Mouse (Mus musculus) neural tube, embryonic 11.5 days (tissue): ENCODE measurements at regions not wholly inside any gene's neighbourhood (a gene's known extent, or its start where the extent isn't known, plus 50 kb on each side); places are given as distances from the start of the nearest gene placed in this dataset.

ENCODE experiments used
- ATAC-seq: fragments of 200-750 bp; cut with Nextera tagmentation; 2 replicates; pipeline ENCODE4 v1.8.0; 2017; ENCODE audit warnings: moderate number of reproducible peaks, mild to moderate bottlenecking, moderate TSS enrichment, moderate library complexity; ENCODE audit not compliant: insufficient read depth, low FRiP score, low TSS enrichment
- DNase-seq: peaks from one replicate; pipeline ENCODE4 v3.0.0-alpha.2; 2015; ENCODE audit warnings: low spot score
- H3K27ac ChIP-seq: fragments of 300-500 bp; sonication (generic); 2 replicates; pipeline ENCODE4 v1.5.1; 2014; ENCODE audit warnings: low read depth, mild to moderate bottlenecking, low read length
- H3K27me3 ChIP-seq: fragments of 300-500 bp; sonication (generic); 2 replicates; pipeline ENCODE4 v1.6.1; 2014; ENCODE audit warnings: mild to moderate bottlenecking, low read length, mixed read lengths; ENCODE audit not compliant: control insufficient read depth, insufficient read depth
- H3K36me3 ChIP-seq: fragments of 300-500 bp; sonication (generic); 2 replicates; pipeline ENCODE4 v1.6.1; 2014; ENCODE audit warnings: mild to moderate bottlenecking, low read length, moderate library complexity, mixed read lengths; ENCODE audit not compliant: control insufficient read depth, insufficient read depth
- H3K4me1 ChIP-seq: fragments of 300-500 bp; sonication (generic); 2 replicates; pipeline ENCODE4 v1.6.1; 2014; ENCODE audit warnings: low read length, mixed read lengths; ENCODE audit not compliant: control insufficient read depth, insufficient read depth
- H3K4me2 ChIP-seq: fragments of 300-500 bp; sonication (generic); 2 replicates; pipeline ENCODE4 v1.6.1; 2014; ENCODE audit warnings: low read depth, mild to moderate bottlenecking, moderate library complexity
- H3K4me3 ChIP-seq: fragments of 300-500 bp; sonication (generic); 2 replicates; pipeline ENCODE4 v1.5.1; 2014; ENCODE audit warnings: low read depth, low read length
- H3K9ac ChIP-seq: fragments of 300-500 bp; sonication (generic); 2 replicates; pipeline ENCODE4 v1.6.1; 2014; ENCODE audit warnings: mild to moderate bottlenecking, low read length
- H3K9me3 ChIP-seq: fragments of 300-500 bp; sonication (generic); 2 replicates; pipeline ENCODE4 v1.6.1; 2016; ENCODE audit warnings: low read length; ENCODE audit not compliant: control insufficient read depth
- WGBS: fragments of 180-500 bp; shearing (Covaris S2); extraction: QIAGEN DNeasy Blood & Tissue Kit; methylation state at CpG from one replicate; pipeline ENCODE4 v1.1.7; 2014; 5-methylcytosine and 5-hydroxymethylcytosine counted together

DNA sequence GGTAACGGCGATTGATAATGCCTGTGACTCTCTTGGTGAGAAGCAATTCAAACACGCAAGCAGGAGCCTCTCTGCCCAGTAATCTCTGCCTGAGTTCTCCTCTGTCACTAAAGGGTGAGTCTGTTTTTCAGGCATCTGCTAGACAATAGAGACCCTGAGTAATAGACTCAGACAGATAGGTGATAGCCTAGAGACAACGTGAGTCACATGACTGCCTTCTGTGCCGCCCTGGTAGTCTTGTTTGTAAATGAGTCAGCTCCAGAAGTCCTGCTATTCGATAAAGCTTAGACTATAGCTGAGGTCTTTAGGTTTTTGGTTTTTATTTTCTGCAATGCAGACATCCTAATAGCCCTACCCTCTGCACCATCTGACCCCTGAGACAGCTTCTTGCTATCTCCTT, 126.9 kb downstream of the Gm9376 start:
- 61% methylated on average over 6 of the region's 6 CpGs for WGBS
- ATAC-seq (no peak), DNase-seq (no peak)

DNA sequence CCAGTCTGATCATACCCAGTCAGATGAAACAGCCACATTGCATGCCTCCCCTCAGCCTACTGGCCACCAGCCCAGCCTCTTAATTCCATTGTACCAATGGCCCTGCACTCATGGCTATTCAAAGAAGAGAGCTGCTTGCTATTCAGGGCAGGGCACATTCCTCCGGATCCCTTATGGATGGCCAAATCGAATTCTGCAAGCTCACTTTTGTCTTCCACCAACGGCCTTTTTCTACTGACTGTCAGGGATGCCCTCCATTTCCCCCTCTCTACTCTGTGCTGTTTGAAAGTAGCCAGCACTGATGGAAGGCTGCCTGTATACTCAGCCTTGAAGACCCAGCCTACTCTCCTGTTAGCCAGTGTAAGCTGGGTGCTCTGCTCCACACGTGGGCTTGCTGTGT, 147.5 kb downstream of the Gm9376 start:
- Histone ChIP-seq H3K9me3 (no peaks in the 10 kb centered on the region), H3K9ac (no peak overlapping the region), H3K36me3 (no peaks in the 10 kb centered on the region), H3K27me3 (peaks cover 3% of the 10 kb centered on the region; the same call in 1 of the 2 replicates), H3K4me3 (no peak overlapping the region), H3K27ac (no peak overlapping the region), H3K4me2 (no peak overlapping the region), H3K4me1 (no peaks in the 10 kb centered on the region; the same call in 1 of the 2 replicates)
- DNase-seq (no peak), ATAC-seq (no peak)
- WGBS = 39% methylated on average over 4 of the region's 4 CpGs

More for the DNA sequence above, 126.9 kb downstream of the Gm9376 start:
- Histone ChIP-seq H3K9me3 (no peaks in the 10 kb centered on the region), H3K9ac (no peak overlapping the region), H3K4me1 (no peaks in the 10 kb centered on the region), H3K27ac (no peak overlapping the region), H3K27me3 (no peaks in the 10 kb centered on the region), H3K4me3 (no peak overlapping the region), H3K4me2 (no peak overlapping the region), H3K36me3 (no peaks in the 10 kb centered on the region)

DNA sequence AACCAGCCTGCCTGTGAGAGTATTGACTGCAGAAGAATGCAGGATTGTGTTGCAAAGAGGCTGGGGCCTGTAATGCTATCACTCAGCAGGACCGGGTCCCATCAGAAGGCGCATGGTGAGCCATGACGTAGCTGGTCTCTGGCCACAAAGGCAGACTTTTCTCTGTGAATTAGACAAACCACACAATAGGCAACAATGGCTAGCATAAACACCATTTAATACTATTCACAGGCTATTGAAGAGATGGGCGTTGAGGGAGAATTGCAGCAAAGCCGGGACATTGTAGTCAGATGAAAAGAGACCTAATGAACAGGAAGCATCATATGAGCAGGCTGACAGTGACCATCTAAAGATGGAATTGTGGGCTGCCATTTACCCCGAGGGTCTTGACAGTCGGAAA, 149.4 kb downstream of the Gm9376 start:
- ATAC-seq = peak; percentile 85
- H3K4me3 ChIP-seq = no peak overlapping the region
- peak; percentile 45 for DNase-seq

DNA sequence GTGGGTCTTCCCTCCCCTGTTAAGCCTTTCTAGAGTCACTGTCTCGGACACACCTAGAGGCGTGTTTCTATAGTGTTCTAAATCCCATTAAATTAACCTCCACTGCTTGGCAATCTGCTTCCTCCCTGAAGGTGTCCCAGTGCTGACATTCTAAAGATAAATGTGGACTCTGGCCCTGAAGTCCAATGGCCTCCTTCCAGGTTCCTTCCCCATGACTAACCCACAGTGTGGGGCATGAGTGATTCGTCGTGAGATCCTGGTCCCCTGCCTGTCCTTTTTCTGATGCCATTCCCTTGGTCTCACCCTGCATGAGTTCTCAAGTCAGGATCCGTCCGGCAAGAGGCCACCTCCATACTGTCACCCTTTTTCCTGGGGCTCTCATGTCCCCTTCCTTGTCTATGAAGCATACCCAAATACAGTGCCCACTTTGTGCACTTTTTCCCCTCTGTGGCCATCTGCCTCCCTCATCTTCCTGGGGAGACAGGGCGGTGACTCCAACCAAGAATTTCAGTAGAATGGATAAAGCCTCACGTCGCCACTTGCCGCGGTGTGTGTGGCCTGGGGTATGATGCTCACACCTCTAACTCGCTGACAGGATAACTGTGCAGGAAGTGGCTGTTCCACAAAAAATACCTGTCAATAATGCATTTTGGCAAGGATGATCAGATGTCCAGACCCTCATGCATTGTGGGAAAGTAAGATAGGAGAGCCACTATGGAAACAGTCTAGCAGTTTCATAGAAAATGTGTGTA, 152.9 kb downstream of the Gm9376 start:
- Histone ChIP-seq H3K4me2 (no peak overlapping the region), H3K27ac (no peak overlapping the region), H3K9ac (no peak overlapping the region), H3K4me3 (no peak overlapping the region), H3K27me3 (peaks cover 3% of the 10 kb centered on the region; the same call in 1 of the 2 replicates), H3K9me3 (no peaks in the 10 kb centered on the region), H3K4me1 (peaks cover 5% of the 10 kb centered on the region; the same call in 1 of the 2 replicates), H3K36me3 (no peaks in the 10 kb centered on the region)
- 93% methylated on average over 12 of the region's 12 CpGs for WGBS
- DNase-seq = no peak
- ATAC-seq = no peak

More for the DNA sequence above, 149.4 kb downstream of the Gm9376 start:
- Histone ChIP-seq H3K36me3 (no peaks in the 10 kb centered on the region), H3K9me3 (no peaks in the 10 kb centered on the region), H3K4me1 (no peaks in the 10 kb centered on the region; the same call in 1 of the 2 replicates), H3K27me3 (peaks cover 3% of the 10 kb centered on the region; the same call in 1 of the 2 replicates), H3K4me2 (no peak overlapping the region), H3K27ac (no peak overlapping the region), H3K9ac (no peak overlapping the region)
- 24% methylated on average over 7 of the region's 7 CpGs for WGBS

DNA sequence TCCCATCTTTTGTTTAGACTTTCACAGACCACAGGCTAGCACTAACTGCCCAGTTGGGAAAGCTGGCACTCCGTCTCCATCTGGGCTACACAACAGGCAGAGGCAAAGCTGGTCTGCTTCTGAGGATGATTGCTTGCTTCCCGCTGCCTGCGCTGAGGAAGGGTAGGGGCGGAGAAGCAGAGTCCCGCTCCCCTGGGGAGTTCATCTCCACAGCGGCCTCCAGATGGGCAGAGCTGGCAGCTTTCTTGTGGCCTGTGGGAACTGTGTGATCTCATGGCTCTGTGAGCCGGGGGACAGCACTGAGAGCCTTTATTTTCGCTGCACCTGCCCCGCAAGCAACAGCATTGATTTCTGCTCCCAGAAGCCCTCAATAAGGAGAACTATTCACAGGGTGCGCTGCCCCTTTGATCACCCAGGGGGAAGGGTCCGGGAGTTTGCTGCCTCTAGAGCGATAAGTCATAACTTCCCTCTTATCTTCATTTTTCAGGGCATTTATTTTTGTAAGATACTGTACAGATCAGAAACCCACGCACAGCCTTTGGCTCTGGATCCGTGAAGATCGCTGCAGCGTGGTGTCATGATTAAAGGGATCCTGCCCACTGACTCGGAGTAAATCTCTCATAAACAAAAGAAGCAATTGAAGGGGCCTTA, 155.7 kb downstream of the Gm9376 start:
- no peaks in the 10 kb centered on the region for H3K36me3 ChIP-seq
- DNase-seq (peak; percentile 74), ATAC-seq (peak; percentile 84)
- no peaks in the 10 kb centered on the region for H3K27me3 ChIP-seq
- under 1% methylated on average over 17 of the region's 17 CpGs for WGBS
- peak overlapping the region; percentile 44 for H3K9ac ChIP-seq
- peak overlapping the region; percentile 48 for H3K4me2 ChIP-seq
- H3K4me3 ChIP-seq = peak overlapping the region; percentile 22
- H3K9me3 ChIP-seq = no peaks in the 10 kb centered on the region
- H3K4me1 ChIP-seq = peaks cover 5% of the 10 kb centered on the region; the same call in 1 of the 2 replicates
- H3K27ac ChIP-seq = peak overlapping the region; percentile 63; the same call in 1 of the 2 replicates

DNA sequence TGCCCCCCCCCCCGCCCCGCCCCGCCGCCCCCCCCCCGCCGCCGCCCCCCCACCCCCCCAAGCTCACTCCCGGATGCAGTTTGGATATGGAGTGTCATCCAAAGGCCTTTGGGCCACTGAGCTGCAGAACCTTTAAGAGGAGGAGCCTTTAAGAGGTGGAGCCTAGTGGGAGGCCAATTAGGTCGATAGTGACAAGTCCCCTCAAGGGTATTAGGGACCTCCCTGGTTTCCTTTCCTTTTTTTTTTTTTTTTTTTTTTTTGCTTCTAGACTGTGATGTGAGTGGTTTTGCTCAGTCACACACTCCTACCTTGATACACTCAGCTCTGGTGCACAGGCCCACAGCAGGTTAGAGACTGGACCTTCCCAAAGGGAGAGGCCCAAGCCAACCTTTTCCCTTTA, 156.5 kb downstream of the Gm9376 start:
- no peaks in the 10 kb centered on the region for H3K27me3 ChIP-seq
- no peak overlapping the region for H3K4me3 ChIP-seq
- no peak overlapping the region for H3K27ac ChIP-seq
- H3K9ac ChIP-seq = no peak overlapping the region
- ATAC-seq (no peak), DNase-seq (no peak)
- 0% methylated on average over 9 of the region's 9 CpGs for WGBS
- peaks cover 5% of the 10 kb centered on the region; the same call in 1 of the 2 replicates for H3K4me1 ChIP-seq
- H3K36me3 ChIP-seq = no peaks in the 10 kb centered on the region
- H3K4me2 ChIP-seq = no peak overlapping the region
- H3K9me3 ChIP-seq = no peaks in the 10 kb centered on the region

DNA sequence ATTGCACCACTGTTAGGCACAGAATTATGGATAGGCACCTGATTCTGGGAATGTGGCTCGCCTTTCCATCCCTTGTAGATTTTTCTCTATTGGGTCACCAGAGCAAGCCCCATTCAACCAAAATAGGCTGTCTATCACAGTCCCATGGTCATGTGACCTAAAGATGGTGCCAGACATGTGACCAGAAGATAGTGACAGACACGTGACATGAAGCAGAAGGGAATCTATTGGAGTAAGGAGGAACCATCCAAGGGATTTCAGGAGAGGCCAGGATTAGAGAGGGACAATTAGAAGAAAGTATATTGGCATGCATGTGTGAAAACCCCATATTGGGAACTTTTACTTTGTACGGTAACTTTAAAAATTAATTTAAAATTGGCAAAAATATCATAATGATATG, 159.8 kb downstream of the Gm9376 start:
- no peaks in the 10 kb centered on the region for H3K27me3 ChIP-seq
- no peak overlapping the region for H3K4me2 ChIP-seq
- 84% methylated on average over 3 of the region's 3 CpGs for WGBS
- no peaks in the 10 kb centered on the region for H3K9me3 ChIP-seq
- H3K9ac ChIP-seq = no peak overlapping the region
- ATAC-seq = no peak
- H3K4me3 ChIP-seq = no peak overlapping the region
- H3K36me3 ChIP-seq = no peaks in the 10 kb centered on the region
- no peak for DNase-seq
- H3K4me1 ChIP-seq = peaks cover 5% of the 10 kb centered on the region; the same call in 1 of the 2 replicates
- H3K27ac ChIP-seq = no peak overlapping the region

DNA sequence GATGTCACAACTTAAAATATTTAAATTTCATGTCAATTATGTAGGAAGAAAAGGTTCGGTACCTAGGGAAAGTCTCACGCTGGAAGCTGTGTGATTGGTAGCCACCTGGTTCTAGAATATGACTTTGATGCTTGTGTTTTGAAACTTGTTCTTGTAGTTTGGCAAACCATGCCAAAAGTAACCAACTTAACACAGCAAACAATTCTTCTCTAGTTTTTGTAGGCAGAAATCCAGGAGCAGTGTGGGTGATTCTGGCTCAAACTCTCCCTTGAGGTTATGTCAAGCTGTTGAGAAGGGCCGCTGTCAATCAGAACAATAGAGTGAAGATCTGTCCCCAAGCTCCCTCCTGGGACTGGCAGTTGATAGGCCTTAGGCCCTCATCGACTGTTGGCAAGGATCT, 163.5 kb downstream of the Gm9376 start:
- no peaks in the 10 kb centered on the region for H3K36me3 ChIP-seq
- H3K9me3 ChIP-seq = no peaks in the 10 kb centered on the region
- 92% methylated on average over 4 of the region's 4 CpGs for WGBS
- DNase-seq = no peak
- no peaks in the 10 kb centered on the region for H3K4me1 ChIP-seq
- 0 out of 2 replicates have a peak, but pooled peaks cover 2% of the 10 kb centered on the region for H3K27me3 ChIP-seq
- no peak overlapping the region for H3K27ac ChIP-seq
- H3K4me3 ChIP-seq = no peak overlapping the region
- no peak overlapping the region for H3K4me2 ChIP-seq
- no peak overlapping the region for H3K9ac ChIP-seq
- ATAC-seq = no peak
